Mouse (Mus musculus) midbrain, embryonic 13.5 days (tissue): ENCODE data around the gene Morc4. TPM values are rescaled to one million over a fixed set of nuclear protein-coding genes. Genes with fewer than 3 reads are reported as not detected.

Experiments used
- ATAC-seq: fragments of 200-750 bp; cut with Nextera tagmentation; 2 replicates; pipeline ENCODE4 v1.8.0; 2017; ENCODE audit warnings: mild to moderate bottlenecking, moderate TSS enrichment, moderate library complexity
- H3K27ac ChIP-seq: fragments of 300-500 bp; sonication (generic); 2 replicates; pipeline ENCODE4 v1.5.1; 2015; ENCODE audit warnings: inconsistent platforms, mild to moderate bottlenecking, moderate library complexity
- H3K27me3 ChIP-seq: fragments of 300-500 bp; sonication (generic); 2 replicates; pipeline ENCODE4 v1.6.1; 2015; ENCODE audit warnings: mild to moderate bottlenecking, inconsistent platforms
- H3K36me3 ChIP-seq: fragments of 300-500 bp; sonication (generic); 2 replicates; pipeline ENCODE4 v1.6.1; 2015; ENCODE audit warnings: mild to moderate bottlenecking, inconsistent platforms
- H3K4me1 ChIP-seq: fragments of 300-500 bp; sonication (generic); replicated peaks from 2 replicates; pipeline ENCODE4 v1.6.1; 2015; ENCODE audit warnings: inconsistent platforms
- H3K4me2 ChIP-seq: fragments of 300-500 bp; sonication (generic); replicated peaks from 2 replicates; pipeline ENCODE4 v1.6.1; 2015; ENCODE audit warnings: moderate library complexity, mild to moderate bottlenecking, inconsistent platforms
- H3K4me3 ChIP-seq: fragments of 300-500 bp; sonication (generic); replicated peaks from 2 replicates; pipeline ENCODE4 v1.5.1; 2015; ENCODE audit warnings: mild to moderate bottlenecking, inconsistent platforms
- H3K9ac ChIP-seq: fragments of 300-500 bp; sonication (generic); replicated peaks from 2 replicates; pipeline ENCODE4 v1.6.1; 2015; ENCODE audit warnings: mild to moderate bottlenecking, inconsistent platforms
- H3K9me3 ChIP-seq: fragments of 300-500 bp; sonication (generic); 2 replicates; pipeline ENCODE4 v1.6.1; 2016; ENCODE audit warnings: mild to moderate bottlenecking, inconsistent platforms
- WGBS: fragments of 180-500 bp; shearing (Covaris S2); methylation state at CpG from one replicate; pipeline ENCODE4 v1.1.7; 2015; 5-methylcytosine and 5-hydroxymethylcytosine counted together
- polyA plus RNA-seq: library from polyadenylated mRNA; unstranded; fragments of >200 nt; fragmentation: Nextera tagmentation; extraction: Ambion mirVana; gene quantifications from 2 replicates; pipeline ENCODE4 v1.2.1, GENCODE M21; 2015

The Morc4 gene
- polyA plus RNA-seq, 1 experiment from 2014 or later = 3.8 TPM

DNA sequence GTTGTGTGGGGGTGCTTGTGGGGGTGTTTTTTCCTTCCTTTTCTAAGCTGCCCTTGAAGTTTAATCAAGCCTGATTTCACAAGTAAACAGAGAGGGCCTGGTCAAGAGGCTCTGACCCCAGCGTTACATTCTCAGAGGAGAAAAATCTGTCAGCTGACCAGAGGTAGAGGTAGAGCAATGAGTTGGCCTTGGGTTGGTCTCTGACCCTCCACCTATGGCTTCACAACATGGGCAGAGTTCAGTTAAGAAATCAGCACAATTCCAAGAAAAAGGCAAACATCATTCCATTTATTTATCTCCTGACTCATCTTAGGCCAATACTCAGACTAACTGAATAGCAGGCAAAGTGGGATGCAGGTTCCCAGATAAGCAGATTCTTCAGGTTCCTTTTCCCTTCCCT is 92.6 kb downstream of the Morc4 start:
- H3K27ac ChIP-seq = no peak overlapping the region
- no peak overlapping the region for H3K4me2 ChIP-seq
- ATAC-seq = no peak
- peaks cover 40% of the 10 kb centered on the region for H3K27me3 ChIP-seq
- peaks cover 12% of the 10 kb centered on the region for H3K4me1 ChIP-seq
- no peaks in the 10 kb centered on the region for H3K36me3 ChIP-seq
- no peak overlapping the region for H3K9ac ChIP-seq
- no peak overlapping the region for H3K4me3 ChIP-seq
- no peaks in the 10 kb centered on the region for H3K9me3 ChIP-seq
- WGBS = 78% methylated on average over 1 of the region's 1 CpGs

DNA sequence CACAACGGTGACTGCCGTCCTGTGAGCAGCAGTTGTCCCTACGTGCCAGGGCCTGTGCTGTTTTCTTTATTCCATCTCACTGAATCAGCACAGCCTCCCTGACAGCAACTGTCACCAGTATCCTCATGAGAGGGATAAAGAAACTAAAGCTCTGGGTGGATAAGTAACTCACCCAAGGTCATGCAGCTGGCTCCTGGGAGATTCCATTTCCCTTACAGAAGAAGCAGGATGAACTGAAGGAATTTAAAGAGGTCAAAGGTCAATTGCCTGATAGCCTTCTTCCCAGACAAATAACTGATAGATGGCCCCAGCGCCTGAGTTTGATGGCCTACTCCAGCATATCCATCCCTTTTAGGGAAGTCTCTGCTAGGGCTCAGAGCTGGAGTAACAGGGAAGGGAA is 94.1 kb downstream of the Morc4 start:
- H3K9me3 ChIP-seq = no peaks in the 10 kb centered on the region
- H3K4me2 ChIP-seq = no peak overlapping the region
- no peak for ATAC-seq
- no peaks in the 10 kb centered on the region for H3K36me3 ChIP-seq
- WGBS = 33% methylated on average over 4 of the region's 4 CpGs
- peaks cover 32% of the 10 kb centered on the region; the same call in 1 of the 2 replicates for H3K27me3 ChIP-seq
- no peak overlapping the region for H3K27ac ChIP-seq
- H3K9ac ChIP-seq = no peak overlapping the region
- no peak overlapping the region for H3K4me3 ChIP-seq
- H3K4me1 ChIP-seq = peaks cover 5% of the 10 kb centered on the region

DNA sequence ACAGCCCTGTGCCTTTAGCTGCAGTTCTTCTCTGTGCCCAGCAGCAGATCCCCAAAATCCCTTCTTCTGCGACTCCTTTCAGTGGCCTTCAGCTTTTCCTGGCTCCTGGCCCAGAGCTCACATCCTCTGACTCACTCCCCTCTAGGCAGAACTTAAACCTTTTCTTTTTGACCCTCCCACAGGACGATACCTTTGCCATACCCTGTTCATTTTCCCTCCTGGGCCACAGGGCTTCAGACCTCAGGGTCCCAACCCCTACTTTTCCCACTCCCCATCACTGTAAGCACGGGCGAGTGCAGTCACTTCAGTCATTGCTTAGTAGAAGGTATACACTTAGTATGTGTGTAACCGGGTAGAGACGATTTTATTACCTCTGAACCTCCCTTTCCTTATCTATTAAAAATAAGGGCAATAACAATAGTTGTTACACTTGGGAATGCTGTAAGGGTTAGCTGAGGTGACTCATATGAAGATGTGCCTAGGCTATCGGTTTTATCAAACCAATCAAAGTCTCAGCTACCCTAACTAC is 96.3 kb downstream of the Morc4 start:
- no peaks in the 10 kb centered on the region for H3K9me3 ChIP-seq
- no peak overlapping the region for H3K9ac ChIP-seq
- H3K4me3 ChIP-seq = no peak overlapping the region
- no peaks in the 10 kb centered on the region for H3K36me3 ChIP-seq
- H3K4me1 ChIP-seq = 0 out of 2 replicates have a peak, but pooled peaks cover 3% of the 10 kb centered on the region
- no peak for ATAC-seq
- 77% methylated on average over 7 of the region's 7 CpGs for WGBS
- H3K4me2 ChIP-seq = no peak overlapping the region
- H3K27ac ChIP-seq = no peak overlapping the region
- peaks cover 21% of the 10 kb centered on the region for H3K27me3 ChIP-seq

DNA sequence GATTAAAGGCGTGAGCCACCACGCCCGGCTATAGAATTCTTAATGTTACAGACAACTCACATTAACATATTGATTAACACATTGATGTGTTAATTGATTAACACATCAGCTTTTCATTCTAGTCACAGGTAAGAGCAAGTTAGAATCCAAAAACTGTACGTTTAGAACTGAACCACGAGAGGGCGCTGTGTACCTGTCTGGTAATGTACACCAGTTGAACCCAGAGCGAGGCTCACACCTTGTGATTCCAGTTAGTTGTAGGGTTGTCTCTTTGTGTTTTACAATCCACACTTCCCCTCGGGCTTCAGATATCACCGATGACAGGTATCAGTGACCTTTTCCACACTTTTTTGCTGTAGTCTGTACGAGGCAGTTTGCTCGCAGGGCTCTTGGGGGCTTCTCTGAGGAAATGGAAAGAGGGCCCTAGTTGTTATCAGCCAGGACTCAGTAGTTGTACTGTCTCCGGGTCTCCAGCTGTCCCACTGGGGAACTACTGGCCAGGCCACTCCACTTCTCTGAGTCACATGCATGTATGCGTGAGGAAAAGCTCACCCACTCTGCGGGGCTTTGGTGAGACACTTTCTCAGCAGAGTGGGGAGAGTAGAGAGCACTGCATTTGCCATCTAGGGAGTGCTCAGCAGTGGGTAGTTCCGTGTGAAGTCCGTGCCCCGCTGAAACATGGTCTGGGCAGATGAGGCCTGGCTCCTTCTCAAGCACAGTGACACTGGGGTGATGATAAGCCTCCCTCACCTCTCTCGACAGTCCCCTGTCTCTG is 97.0 kb downstream of the Morc4 start:
- Histone ChIP-seq H3K4me3 (no peak overlapping the region), H3K9me3 (no peaks in the 10 kb centered on the region), H3K4me2 (no peak overlapping the region), H3K36me3 (no peaks in the 10 kb centered on the region), H3K4me1 (0 out of 2 replicates have a peak, but pooled peaks cover 3% of the 10 kb centered on the region), H3K9ac (no peak overlapping the region), H3K27ac (no peak overlapping the region), H3K27me3 (peaks cover 21% of the 10 kb centered on the region)
- ATAC-seq = peak; percentile 53; the same call in 1 of the 2 replicates
- 31% methylated on average over 18 of the region's 18 CpGs for WGBS

Other genes starting within 250 kb of the Morc4 start
- gene Tbc1d8b, start 186.7 kb downstream of the Morc4 start, polyA plus RNA-seq = 0.42 and 0.79 TPM in 2 replicates
- gene Gm15013, start 157.2 kb downstream of the Morc4 start, polyA plus RNA-seq = not detected in 2 replicates
- gene Ripply1, start 89.3 kb downstream of the Morc4 start, polyA plus RNA-seq = 0.27 and 0.35 TPM in 2 replicates
- 0.11 and 0.18 TPM in 2 replicates for gene Cldn2, start 70.8 kb downstream of the Morc4 start, polyA plus RNA-seq
- 6.3 and 7.1 TPM in 2 replicates for gene Rbm41, start 126.9 kb upstream of the Morc4 start, polyA plus RNA-seq
- 2.6 and 3.9 TPM in 2 replicates for gene Nup62cl, start 191.0 kb upstream of the Morc4 start, polyA plus RNA-seq
- not detected in 2 replicates for gene Pih1h3b, start 191.2 kb upstream of the Morc4 start, polyA plus RNA-seq